9 mouse cellular contexts compared by ENCODE assay signal in the genomic region with DNA sequence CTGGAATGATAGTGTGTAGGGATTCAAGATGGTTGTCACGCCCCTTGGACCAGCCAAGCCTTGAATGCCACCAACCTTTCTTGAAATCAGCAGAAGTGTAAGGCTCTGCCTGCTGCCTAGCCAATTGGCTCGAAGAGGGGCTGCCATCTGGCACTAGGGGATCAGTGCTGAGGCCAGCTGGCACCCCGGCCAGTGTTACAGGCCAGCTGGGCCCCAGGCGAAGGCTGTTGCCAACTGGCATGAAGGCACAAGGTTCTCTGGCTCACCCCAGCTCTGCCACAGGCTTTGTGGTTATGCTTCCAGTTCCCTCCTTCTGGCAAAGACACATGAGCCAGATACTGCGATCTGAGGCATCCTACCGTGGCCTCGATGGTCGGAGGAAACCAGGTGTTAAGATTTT. TPM values are rescaled to one million over a fixed set of nuclear protein-coding genes. Genes with fewer than 3 reads are reported as not detected.
DNase-seq lines count a peak whose midpoint lies in the region; ATAC-seq and TF ChIP-seq lines count a peak whose summit lies in the region.
"Had no signal": no experiment of that assay in that cellular context is flagged by ENCODE, and none has a peak within 500 bp of the region (broad histone marks: within the 10 kb centered on the region; RNA-seq: fewer than 3 reads in every experiment).

No protein-coding gene starts in this region.

- 85% methylated on average over 8 of the region's 8 CpGs for whole genome bisulfite sequencing in intestine, postnatal 0 days
- WGBS in liver, embryonic 11.5 days, result 77% methylated on average over 8 of the region's 8 CpGs

- intact Hi-C loops in left cerebral cortex, postnatal 10 days (cut with DNase I), result loop anchor here (5.0 kb wide), 1 partner anchor 146 kb away; no protein-coding TSS in a partner anchor

- no peak overlapping the region for H3K4me3 ChIP-seq in intestine, postnatal 0 days (ENCODE audit: low read depth, low read length)
- no peak overlapping the region for H3K4me3 ChIP-seq in liver, embryonic 11.5 days (ENCODE audit: low read depth, low read length)

- no peak for ATAC-seq in intestine, postnatal 0 days
- ATAC-seq in liver, embryonic 11.5 days (replicated peaks; ENCODE audit: low FRiP score), result no peak

- H3K9ac ChIP-seq in intestine, postnatal 0 days (ENCODE audit: low read depth, low read length), result no peak overlapping the region
- H3K9ac ChIP-seq in liver, embryonic 11.5 days (ENCODE audit: low read depth, low read length), result no peak overlapping the region

- H3K4me1 ChIP-seq in intestine, postnatal 0 days (replicated peaks; ENCODE audit: control insufficient read depth, insufficient read depth, low read length), result no peaks in the 10 kb centered on the region
- H3K4me1 ChIP-seq in liver, embryonic 11.5 days (replicated peaks; ENCODE audit: control insufficient read depth, insufficient read depth, low read length), result no peaks in the 10 kb centered on the region

- no peaks in the 10 kb centered on the region for H3K27me3 ChIP-seq in intestine, postnatal 0 days (replicated peaks; ENCODE audit: control insufficient read depth, insufficient read depth, low read length)
- no peaks in the 10 kb centered on the region for H3K27me3 ChIP-seq in liver, embryonic 11.5 days (replicated peaks; ENCODE audit: control insufficient read depth, insufficient read depth, low read length)

- DNase-seq in kidney, postnatal 14 days, result peak; percentile 17
- DNase-seq in kidney, postnatal 25 days, result no peak
- DNase-seq in cerebellum, adult 8-10 months, result peak; percentile 98
- peak; percentile 63 for DNase-seq in gonadal fat pad, adult 2 months (ENCODE audit: low read depth)
- peak; percentile 67 for DNase-seq in left cerebral cortex, postnatal 10 days (ENCODE audit: extremely low spot score in 1 of 2, low spot score in 2 of 2)
- DNase-seq in urinary bladder, adult 18-20 months (ENCODE audit: low spot score in 2 of 2), result no peak
- DNase-seq in liver, embryonic 11.5 days (ENCODE audit: low spot score), result no peak

- no peaks in the 10 kb centered on the region for H3K9me3 ChIP-seq in intestine, postnatal 0 days (ENCODE audit: control insufficient read depth)
- H3K9me3 ChIP-seq in liver, embryonic 11.5 days (ENCODE audit: control insufficient read depth, low read length), result no peaks in the 10 kb centered on the region

- H3K27ac ChIP-seq in intestine, postnatal 0 days (ENCODE audit: low read depth, low read length), result no peak overlapping the region
- H3K27ac ChIP-seq in liver, embryonic 11.5 days (ENCODE audit: low read depth, low read length), result no peak overlapping the region

- no peaks in the 10 kb centered on the region for H3K36me3 ChIP-seq in intestine, postnatal 0 days (ENCODE audit: control insufficient read depth, insufficient read depth)
- H3K36me3 ChIP-seq in liver, embryonic 11.5 days (ENCODE audit: control insufficient read depth, insufficient read depth, low read length), result no peaks in the 10 kb centered on the region

- H3K4me2 ChIP-seq in intestine, postnatal 0 days (replicated peaks; ENCODE audit: low read depth), result no peak overlapping the region
- H3K4me2 ChIP-seq in liver, embryonic 11.5 days, result no peak overlapping the region

- no peak for TF ChIP-seq CTCF in intestine, postnatal 0 days (IDR thresholded peaks at IDR 0.05; ENCODE audit: low read depth)

RNA-seq across cellular contexts. Expression of gene Opalin, which starts 24.5 kb away (rescaled TPM):
- polyA plus RNA-seq in gonadal fat pad, adult 2 months (2012; rRNA removed), result not detected in 2 replicates
- total RNA-seq in left cerebral cortex, postnatal 10 days (2021), result under 1 TPM; 0.36 to 0.69 TPM
- not detected in 2 replicates for polyA plus RNA-seq in intestine, postnatal 0 days (2015; fragmentation: Nextera tagmentation; extraction: Ambion mirVana)
- polyA plus RNA-seq in liver, embryonic 11.5 days (2014; fragmentation: Nextera tagmentation; extraction: Ambion mirVana), result not detected in 2 replicates
- polyA plus RNA-seq: lung, embryonic 16.5 days had no signal

Comparison
In these comparisons a context has a peak if more than half of its experiments do, and no peak if none do; other contexts are left out.
1. DNase-seq: peak in kidney, postnatal 14 days (single experiment), cerebellum, adult 8-10 months (single experiment), gonadal fat pad, adult 2 months (single experiment) and left cerebral cortex, postnatal 10 days (2 of 2); none in kidney, postnatal 25 days (0 of 2), urinary bladder, adult 18-20 months (0 of 2) and liver, embryonic 11.5 days (single experiment).